Mouse (Mus musculus) bone marrow, adult 2 months (tissue): ENCODE measurements at regions not wholly inside any gene's neighbourhood (a gene's known extent, or its start where the extent isn't known, plus 50 kb on each side); places are given as distances from the start of the nearest gene placed in this dataset.

Experiments
- H3K27ac ChIP-seq: fragments of 200-500 bp; 2 replicates; pipeline ENCODE4 v1.5.1; 2012; ENCODE audit warnings: low read depth, mild to moderate bottlenecking, control low read depth, inconsistent platforms, low read length; ENCODE audit not compliant: control insufficient read depth, poor library complexity, insufficient read depth
- H3K4me1 ChIP-seq: fragments of 200-500 bp; 2 replicates; pipeline ENCODE4 v1.6.1; 2011; ENCODE audit warnings: low read length; ENCODE audit not compliant: control insufficient read depth, insufficient read depth
- H3K4me3 ChIP-seq: fragments of 200-500 bp; replicated peaks from 2 replicates; pipeline ENCODE3; 2011; ENCODE audit warnings: mild to moderate bottlenecking, low read depth, low read length, control low read depth; ENCODE audit not compliant: control insufficient read depth
- CTCF ChIP-seq: fragments of 200-500 bp; IDR thresholded peaks from 2 replicates; pipeline ENCODE4 v1.5.1; 2011; ENCODE audit warnings: low read length, control low read depth; ENCODE audit not compliant: control insufficient read depth, insufficient read depth
- POLR2A ChIP-seq: fragments of 200-500 bp; IDR thresholded peaks from 2 replicates; pipeline ENCODE4 v1.6.1; 2011; ENCODE audit warnings: low read depth, mild to moderate bottlenecking, control low read depth, low read length, borderline replicate concordance; ENCODE audit not compliant: control insufficient read depth
- WGBS: fragments of 180-500 bp; shearing (Covaris S2); methylation state at CpG from one replicate; pipeline ENCODE4 v1.1.7; 2018; 5-methylcytosine and 5-hydroxymethylcytosine counted together

DNA sequence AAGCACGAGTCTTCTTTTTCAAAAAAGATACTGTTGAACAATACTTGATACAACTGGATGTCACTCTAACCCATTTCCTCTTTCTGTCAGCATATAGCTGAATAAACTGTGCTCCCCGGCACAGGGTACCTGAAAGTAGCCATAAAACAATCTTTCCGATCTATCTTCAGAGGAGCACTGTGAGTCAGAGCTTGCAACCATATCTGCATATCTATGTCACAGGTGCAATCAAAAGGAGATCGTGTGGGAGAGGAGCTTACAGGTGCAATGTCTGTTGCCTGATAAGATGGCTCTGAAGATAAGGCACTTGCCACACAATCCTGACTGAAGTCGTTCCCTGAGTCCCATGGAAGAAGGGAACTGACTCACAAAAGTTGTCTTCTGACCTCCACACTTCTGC lies 58.5 kb upstream of the Hnrnpa3 start:
- 30% methylated on average over 5 of the region's 5 CpGs for WGBS
- no peak overlapping the region for H3K27ac ChIP-seq
- no peaks in the 10 kb centered on the region; the same call in 1 of the 2 replicates for H3K4me1 ChIP-seq
- H3K4me3 ChIP-seq: no peak overlapping the region
- TF ChIP-seq POLR2A: no peak
- no peak for TF ChIP-seq CTCF

DNA sequence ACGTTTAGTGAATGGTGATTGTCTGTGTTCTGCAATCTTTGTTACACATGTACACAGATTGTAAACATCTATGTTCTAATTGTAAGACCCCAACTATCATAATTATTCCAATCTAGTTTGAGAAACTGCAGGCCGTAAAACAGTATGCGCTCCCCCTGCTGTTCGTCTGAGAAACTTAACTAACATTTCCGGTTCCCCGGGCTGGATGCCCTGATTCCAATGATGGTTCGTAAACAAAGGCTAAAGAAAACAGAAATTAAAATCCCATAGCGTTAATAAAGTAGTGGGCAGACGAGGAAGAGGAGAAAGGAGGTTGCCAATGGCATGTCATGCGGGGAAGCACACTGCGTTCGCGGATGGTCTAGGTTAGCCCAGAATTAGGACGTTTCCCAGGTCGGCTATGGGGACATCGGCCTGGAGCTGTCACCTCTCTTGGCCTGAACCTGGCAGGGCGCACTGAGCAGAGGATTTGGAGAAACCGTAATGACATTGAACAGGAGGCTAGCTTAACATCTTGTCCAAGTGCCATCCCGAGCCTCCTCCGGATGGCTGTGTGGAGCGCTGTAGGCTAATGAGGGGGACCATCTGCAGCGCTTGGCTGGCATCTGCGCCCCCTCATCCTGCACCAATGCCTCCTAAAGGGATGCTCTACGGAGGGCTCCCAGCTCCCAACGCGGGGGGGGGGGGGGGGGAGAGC lies 55.7 kb upstream of the Hnrnpa3 start:
- Histone ChIP-seq H3K27ac (no peak overlapping the region), H3K4me3 (peak overlapping the region; percentile 41), H3K4me1 (peaks cover 1% of the 10 kb centered on the region)
- WGBS: 21% methylated on average over 26 of the region's 26 CpGs
- TF ChIP-seq CTCF: no peak
- TF ChIP-seq POLR2A: no peak

DNA sequence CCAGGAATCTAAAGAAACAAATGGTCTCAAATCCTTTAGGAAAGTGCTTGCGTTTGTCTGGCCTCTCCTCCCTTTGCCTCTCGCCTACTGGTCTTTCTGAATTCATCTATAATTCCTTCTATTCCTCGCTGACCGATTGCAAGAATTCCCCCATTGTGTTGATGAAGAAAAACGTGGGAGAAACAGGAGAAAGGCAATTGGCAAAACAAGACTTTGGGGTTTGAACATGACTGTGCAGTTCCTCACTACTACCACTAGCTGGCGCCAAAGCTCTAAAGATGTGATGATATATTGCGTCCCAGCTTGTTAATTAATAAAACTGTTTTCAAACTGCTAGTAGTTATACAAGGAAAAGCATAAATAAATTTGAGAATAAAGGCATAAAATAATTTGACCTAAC lies 53.4 kb upstream of the Hnrnpa3 start:
- Histone ChIP-seq H3K4me1 (peaks cover 1% of the 10 kb centered on the region), H3K4me3 (no peak overlapping the region), H3K27ac (no peak overlapping the region)
- peak; percentile 56 for TF ChIP-seq CTCF
- no peak for TF ChIP-seq POLR2A
- WGBS: 3% methylated on average over 7 of the region's 7 CpGs

DNA sequence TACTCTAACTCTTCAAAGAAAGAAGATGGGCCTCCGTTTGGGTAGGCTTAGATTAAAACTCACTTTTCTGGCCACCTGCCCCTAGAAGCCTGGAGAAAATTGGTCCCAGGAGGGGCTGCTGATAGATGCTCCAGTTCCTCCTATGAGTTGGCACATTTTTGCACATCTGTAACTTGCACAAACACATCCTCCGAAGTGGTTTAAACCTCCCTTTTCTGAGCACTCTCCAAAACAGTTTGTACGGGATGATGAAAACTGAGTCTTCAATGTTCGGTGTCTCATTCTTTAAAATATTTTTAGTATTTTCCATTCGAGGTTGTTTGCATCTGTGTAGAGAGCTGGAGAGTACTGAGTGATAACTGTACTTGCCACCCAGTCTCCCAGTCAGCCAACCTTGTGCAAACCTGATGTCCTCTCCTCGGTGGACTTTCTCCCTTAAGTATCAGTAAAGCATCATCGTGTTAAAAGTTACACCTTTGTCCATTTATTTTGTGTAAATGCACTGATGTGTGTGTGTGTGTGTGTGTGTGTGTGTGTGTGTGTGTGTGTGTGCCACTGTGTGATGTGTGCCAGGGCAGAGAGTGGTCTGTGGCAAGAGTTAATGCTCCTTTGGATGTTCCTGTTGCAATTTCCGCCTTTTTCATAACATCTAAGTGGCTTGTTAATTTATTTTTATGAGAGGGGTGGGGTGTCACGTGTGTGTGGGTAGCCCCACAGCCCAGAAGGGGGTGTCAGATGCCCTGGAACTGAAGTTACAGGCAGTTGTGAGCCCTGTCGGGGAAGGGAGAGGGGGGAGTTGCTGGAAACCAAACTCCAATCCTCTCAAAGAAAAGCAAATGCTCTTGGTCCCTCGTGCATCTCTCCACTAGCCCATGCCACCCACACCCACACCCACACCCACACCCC lies 51.8 kb upstream of the Hnrnpa3 start:
- TF ChIP-seq POLR2A: no peak
- no peak for TF ChIP-seq CTCF
- Histone ChIP-seq H3K27ac (no peak overlapping the region), H3K4me3 (no peak overlapping the region), H3K4me1 (peaks cover 1% of the 10 kb centered on the region)
- WGBS: 20% methylated on average over 11 of the region's 11 CpGs

DNA sequence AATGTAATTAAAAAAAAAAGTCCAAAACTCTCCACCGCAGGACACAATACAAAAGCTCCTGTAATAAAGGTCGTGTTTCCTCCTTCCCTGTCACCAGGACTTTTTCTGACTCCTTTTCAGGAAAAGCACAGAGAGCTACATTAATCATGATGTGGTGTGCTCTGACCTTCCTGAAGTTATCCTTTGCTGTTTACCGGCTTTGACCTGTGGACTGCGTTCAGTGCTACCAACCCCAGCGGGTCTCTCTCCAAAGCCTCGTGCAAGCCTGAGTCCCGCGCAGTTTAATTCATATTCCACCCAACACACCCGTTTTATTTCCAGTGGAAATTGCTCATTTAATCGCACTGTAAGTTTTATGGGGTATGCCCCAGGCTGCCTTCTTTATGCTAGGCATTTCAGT lies 51.1 kb upstream of the Hnrnpa3 start:
- no peak overlapping the region for H3K27ac ChIP-seq
- WGBS: 25% methylated on average over 10 of the region's 10 CpGs
- no peak overlapping the region for H3K4me3 ChIP-seq
- TF ChIP-seq CTCF: no peak
- peaks cover 1% of the 10 kb centered on the region for H3K4me1 ChIP-seq

DNA sequence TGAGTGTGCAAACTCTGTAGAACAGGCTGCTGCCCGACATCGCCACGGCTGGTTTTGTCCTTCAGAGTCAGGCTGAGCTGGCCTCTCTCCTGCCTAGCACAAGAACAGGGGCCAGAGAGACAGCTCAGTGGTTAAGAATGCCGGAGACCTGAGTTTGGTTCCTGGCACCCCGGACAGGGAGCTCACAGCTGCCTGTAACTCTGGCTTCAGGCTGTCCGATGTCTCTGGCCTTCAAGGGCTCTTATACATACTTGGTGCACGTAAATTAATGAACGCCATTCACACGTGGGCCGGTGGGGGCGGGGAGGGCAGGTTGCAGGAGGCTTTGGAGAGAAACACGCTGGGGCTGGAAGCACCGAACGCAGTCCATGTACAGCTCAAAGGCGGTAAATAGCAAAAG lies 50.6 kb upstream of the Hnrnpa3 start:
- H3K27ac ChIP-seq: no peak overlapping the region
- no peak overlapping the region for H3K4me3 ChIP-seq
- H3K4me1 ChIP-seq: peaks cover 1% of the 10 kb centered on the region
- WGBS: 37% methylated on average over 15 of the region's 15 CpGs
- TF ChIP-seq CTCF (no peak), POLR2A (no peak)

DNA sequence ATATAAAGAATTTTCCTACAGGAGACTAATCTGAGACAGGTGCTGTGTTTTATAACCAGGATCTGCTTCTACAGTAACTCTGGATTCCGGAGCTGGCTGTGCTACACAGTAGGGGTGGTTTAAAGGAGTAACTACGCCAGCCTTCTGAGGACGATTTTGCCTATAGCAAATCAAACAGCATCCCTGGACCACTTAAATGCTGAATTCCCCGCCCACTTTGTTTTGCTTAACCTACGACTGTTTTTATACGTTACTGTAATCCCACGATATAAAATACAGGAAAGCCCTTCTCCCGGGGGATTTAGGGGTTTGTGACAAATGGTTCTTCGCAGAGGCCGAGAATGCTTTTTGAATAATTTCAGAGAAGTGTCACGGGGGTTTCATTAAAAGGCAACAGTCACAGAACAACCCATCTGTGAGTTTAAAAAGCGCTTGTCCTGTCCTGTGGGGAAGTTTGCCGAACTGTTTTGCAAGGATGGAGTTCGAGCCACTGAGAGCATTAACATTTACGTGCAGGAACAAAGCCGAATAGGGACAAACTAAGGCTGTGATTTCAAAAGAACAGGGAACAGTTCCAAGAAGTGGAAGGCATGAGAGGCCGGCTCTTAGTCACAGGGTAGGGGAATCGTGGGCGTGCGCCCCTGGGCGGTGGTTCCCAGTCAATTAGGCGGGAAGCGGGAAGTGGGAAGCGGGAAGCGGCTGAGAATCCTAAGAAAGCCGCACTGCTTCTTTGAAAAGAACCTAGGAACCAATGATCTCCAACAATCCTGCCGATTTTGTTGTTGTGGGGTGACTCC lies 49.7 kb upstream of the Hnrnpa3 start:
- TF ChIP-seq CTCF (no peak), POLR2A (no peak)
- 22% methylated on average over 27 of the region's 27 CpGs for WGBS
- H3K4me3 ChIP-seq: no peak overlapping the region
- H3K27ac ChIP-seq: no peak overlapping the region
- H3K4me1 ChIP-seq: peaks cover 1% of the 10 kb centered on the region
